Mouse (Mus musculus) thymus, adult 2 months (tissue): ENCODE results near the gene Atp2b2.

Source experiments
- CTCF ChIP-seq: fragments of 200-500 bp; IDR thresholded peaks from 2 replicates; pipeline ENCODE4 v1.5.1; 2012; ENCODE audit warnings: mild to moderate bottlenecking, control low read depth, low read length, moderate library complexity, borderline replicate concordance; ENCODE audit not compliant: control insufficient read depth, poor library complexity, insufficient read depth; ENCODE audit errors: extremely low read depth
- POLR2A ChIP-seq: fragments of 200-500 bp; IDR thresholded peaks from 2 replicates; pipeline ENCODE4 v1.6.1; 2012; ENCODE audit warnings: mild to moderate bottlenecking, low read length, control low read depth, moderate library complexity; ENCODE audit not compliant: control insufficient read depth, poor library complexity, insufficient read depth; ENCODE audit errors: extremely low read depth

DNA sequence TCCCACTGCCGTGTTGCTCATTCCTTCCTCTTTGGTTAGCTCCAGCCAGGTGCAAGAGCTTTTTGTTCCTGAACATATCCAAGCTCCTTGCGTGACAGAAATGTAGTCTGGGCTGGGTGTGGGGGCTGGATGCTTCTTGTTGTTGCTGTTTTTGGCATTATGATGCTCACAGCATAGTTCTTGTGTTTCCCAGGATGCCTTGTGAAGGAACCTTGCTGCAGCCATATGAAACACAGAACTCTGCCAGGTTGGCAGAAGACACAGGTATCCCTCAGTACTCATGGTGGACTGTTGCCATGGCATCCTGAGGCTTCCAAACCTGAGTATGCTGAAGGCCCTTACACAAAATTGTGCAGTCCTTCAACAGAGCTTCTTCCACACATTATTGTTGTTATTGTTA lies 44.0 kb downstream of the Atp2b2 start:
- TF ChIP-seq CTCF = no peak
- TF ChIP-seq POLR2A = no peak
